Mouse (Mus musculus): ENCODE data around the gene Crkl.

Crkl gene

DNA sequence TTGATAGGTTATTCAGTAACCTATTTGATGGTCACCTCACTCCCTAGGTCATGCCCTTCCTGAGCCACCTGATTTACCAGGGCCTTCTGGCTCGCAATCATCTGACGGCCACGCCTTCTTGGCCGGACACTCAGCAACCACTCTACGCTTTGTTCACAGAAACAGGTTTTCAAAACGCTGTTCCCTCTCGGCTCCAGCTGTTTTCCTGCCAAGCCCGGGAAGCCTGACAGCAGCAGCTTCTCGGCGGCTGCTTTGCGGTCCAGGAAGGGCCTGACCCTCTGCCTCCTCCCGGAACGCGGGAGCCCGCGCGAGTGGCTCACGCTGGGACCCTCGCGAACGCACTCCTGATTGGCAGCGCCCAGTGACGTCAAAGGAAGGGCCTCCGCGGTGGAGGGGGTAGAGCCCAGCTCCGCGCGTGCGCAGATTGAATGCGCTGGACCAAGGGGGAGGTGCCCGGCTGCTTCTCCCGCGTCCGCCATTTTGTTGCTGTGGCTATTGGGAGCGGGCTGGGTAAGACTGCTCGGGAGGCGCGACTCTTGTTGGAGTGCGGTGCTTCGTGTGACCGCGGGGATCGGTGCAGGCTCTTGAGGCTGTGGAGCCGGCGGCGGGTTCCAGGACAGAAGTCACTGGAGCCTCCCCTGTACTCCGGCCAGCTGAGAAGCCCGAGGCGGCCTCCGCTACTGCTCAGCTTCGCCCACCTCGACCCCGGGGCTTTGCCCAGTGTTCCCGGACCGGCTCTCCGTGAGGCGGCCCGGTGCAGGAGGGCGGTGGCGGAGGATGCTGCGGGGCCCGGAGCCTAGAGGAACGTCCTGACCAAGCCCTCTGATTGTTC lies at the start of gene Crkl:
Gene Crkl, plus strand, starts transcription at position 447 of the 832 bp plus-strand sequence.
- peak; percentile 97 for DNase-seq (ENCODE audit: low read depth)

DNA sequence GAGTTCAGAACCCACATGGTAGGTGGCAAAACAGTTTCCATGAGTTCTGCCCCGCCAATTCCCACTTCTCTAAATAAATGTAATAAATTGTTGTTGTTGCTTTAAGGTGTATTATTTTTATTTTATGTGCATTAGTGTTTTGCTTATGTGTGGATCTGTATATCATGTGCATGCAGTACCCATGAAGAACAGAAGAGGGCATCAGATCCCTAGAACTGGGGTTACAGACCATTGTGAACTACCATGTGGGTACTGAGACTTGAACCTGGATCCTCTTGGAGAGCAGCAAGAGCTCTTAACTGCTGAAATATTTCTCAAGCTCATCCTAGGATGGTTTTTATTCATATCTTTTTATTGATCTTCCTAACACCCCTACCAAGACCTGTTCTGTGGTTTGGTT lies 48.9 kb upstream of the Crkl start:
- DNase-seq (ENCODE audit: low read depth), result peak; percentile 81

DNA sequence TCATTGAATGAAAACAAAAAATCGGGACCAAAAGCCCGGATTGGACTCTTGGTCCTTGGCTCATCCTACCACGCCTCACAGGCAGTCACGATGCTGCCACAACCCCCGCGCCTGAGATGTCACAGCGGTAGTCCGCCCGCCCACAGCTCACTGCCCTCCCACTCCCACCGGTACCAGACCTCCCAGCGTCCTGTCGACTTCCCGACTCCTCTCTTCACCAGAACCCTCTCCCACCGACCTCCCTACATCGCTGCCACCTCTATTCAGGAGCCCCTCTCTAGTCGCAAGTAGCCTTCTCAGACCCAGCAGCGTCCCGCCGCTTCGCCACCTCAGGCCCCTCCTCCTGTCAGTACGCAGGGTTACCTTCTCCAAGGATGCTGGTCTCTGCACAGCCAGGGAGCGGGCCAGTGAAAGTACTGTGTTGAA lies 46.5 kb upstream of the Crkl start:
- peak; percentile 55 for DNase-seq (ENCODE audit: low read depth)

DNA sequence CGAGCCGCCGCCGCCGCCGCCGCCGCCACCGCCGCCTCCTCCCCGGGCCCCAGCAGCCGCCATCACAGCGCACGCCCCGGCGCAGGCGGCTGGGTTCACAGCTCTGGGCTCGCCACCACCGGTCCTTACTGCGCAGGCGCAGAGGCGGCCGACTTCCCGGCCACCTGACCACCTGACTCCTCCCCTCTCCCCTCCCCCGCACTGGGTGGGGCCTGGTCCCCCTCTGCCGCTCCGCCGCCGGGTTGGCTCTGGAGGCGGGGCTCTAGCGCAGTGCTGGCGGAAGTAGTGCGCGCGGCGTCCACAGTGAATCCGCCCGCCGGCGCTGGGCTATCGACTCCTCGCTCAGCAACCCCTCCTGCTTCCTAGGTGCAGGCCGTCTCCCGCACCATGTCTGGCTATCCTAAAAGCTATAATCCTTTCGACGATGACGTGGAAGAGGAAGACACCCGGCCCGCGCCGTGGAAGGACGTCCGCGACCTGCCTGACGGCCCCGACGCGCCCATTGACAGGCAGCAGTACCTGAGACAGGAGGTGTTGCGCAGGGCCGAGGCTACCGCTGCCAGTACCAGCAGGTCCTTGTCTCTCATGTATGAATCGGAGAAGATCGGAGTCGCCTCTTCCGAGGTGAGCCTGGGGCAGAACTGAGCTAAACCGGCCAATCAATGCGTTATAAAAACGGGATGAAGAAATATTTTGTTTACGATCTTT lies 45.9 kb upstream of the Crkl start, which contains the start of the genes Snap29 and Pi4ka:
Gene Snap29, plus strand, starts transcription at position 251 of the 708 bp plus-strand sequence.
Gene Pi4ka, minus strand, starts transcription at position 579 of the 708 bp plus-strand sequence.
- peak; percentile 96 for DNase-seq (ENCODE audit: low read depth)

DNA sequence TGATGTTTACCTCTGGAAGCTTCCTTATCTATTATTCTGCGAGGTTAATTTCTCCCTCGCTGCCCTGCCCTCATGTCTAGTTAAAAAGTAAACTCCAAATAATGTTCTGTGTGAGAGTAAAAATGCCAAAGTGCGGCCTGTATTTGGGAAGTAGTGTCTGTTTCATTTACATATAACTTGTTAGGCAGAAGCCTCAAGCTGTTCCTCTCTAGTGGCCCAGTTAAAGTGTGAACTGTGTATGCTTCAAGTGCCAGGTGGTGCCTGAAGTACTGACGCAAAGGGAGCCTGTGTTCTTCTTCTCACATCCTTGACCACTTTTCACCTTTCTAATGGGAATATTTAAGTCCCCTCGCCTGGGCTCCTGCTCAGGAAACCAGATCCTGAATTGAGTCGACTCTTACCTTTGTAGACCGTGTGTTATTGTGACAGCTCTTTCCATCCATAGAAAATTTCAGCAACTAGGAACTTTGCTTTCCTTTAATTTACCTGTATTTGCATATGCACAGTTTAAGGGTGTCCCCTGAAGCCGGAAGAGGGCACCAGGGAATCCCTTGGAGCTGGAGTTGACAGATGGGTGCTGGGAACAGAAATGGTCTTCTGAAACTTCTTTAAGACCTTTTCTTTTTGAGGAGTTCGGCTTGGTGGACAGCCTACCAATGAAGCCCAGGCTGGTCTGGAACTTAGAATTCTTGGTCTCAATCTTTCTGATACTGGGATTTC lies 45.1 kb upstream of the Crkl start:
- peak; percentile 35 for DNase-seq (ENCODE audit: low read depth)

DNA sequence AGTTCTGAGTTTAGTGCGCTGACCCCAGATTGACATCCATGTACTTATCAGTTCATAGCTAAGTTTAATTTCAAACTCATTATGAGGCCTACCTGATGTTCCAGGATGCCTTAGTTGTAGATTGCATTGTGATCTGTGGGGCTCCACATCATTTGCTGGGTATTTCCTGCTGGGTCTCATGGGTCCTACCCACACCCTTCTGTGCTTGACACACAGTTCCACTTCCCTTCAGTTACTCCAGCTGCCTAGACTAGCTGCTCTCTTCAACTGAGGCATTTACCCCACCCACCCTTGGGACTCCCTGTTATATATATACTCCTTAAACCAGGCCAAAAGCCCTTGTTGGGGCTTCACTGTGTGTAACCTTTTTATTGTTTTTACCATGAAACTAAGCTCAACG lies 42.7 kb upstream of the Crkl start:
- no peak for DNase-seq (ENCODE audit: low read depth)

DNA sequence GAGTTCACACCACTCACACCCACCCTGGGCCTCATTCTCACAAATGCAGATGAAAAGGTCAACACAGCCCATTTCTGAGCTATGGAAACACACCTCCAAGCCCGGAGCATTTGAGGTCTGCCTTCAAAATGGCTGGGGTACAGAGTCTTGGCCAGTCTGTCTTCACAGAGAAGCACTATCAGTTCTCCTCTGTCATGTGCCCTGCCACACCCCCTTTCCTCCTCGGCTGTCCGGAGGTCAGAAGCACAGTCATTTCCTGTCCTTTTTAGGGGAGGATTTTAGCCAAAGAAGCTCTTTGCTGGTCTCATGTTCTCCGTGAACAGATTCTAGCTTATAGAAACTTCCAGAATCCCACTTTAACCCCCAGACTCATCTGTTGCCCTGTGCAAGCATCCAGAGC lies 41.6 kb upstream of the Crkl start:
- DNase-seq (ENCODE audit: low read depth), result peak; percentile 86

DNA sequence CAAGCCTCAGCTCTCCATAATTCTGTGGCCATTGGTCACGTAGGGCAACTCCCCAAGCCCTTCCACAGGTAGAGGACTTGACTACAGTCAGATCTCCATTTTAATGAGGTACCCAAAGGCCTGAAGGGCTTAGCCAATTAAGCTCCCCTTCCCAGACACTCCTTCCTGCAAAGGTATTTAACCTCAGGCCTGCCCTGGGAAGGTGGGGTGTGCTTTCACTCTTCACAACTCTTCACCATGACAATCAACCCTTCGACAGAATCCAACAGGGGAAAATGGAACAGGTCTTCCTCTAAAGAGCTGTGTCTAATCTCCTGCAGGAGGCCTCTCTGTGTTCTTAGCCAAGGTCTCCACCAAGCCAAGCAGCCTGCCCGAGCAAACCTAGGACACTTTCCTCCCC lies 28.8 kb upstream of the Crkl start:
- DNase-seq (ENCODE audit: low read depth), result no peak

DNA sequence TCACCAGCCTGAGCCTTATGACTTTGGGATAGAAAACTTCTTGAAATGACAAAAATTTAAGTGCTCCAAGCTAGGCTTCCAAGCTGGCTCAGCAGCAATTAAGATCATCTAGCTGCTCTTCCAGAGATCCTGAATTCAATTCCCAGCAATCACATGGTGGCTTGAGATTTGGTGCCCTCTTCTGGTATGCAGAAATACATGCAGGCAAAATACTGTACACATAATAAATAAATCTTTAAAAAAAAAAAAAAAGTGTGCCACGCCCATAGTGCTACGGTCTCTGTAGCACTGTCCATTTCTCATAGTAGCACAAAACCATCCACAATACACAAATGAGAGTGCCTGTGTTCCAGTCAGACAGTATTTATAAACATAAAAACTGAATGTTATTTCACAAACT lies 19.2 kb upstream of the Crkl start:
- DNase-seq (ENCODE audit: low read depth), result peak; percentile 68

DNA sequence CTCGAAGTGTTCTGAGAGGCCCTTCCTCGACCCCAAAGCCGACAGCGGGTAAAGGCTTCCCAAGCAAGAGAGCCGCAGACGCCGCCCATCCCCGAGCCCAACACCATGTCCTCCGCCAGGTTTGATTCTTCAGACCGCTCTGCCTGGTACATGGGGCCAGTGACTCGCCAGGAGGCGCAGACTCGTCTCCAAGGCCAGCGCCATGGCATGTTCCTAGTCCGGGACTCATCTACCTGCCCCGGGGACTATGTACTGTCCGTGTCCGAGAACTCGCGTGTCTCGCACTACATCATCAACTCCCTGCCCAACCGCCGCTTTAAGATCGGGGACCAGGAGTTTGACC lies 557 bp downstream of the Crkl start:
- no peak for DNase-seq (ENCODE audit: low read depth)

DNA sequence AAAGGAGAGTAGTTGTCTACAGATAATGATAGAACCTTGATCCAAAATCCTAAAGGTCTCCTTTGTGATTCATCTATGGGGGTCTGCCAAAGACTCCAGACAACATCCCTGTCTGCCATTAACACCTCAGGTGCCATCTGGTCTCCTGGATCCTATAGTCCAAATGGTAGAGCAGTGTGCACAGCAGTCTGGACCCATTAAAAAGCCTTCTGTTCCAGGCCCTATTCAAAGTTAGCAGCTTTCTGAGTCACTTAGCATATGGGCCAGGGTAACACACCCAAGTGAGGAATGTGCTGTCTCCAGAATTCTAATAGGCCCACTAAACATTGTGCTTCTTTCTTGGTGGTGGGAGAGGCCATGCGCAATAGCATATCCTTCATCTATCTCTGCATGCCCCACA lies 5.1 kb downstream of the Crkl start:
- no peak for DNase-seq (ENCODE audit: low read depth)

DNA sequence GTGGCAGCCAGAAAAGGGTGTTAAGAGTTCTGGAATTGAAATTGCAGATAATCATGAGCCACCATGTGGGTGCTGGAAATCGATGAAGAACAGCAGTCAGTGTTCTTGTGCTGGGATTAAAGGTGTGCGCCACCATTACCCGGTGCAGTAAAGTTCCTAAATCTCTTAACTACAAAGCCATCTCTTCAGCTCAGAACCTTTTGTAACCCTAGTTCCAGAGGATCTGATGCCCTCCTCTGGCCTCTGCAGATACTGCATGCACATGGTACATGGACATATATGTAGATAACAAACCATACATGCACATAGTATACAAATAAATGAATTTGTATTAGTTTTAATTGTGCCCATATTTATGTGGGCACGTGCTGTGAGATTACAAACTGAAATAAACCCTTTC lies 8.5 kb downstream of the Crkl start:
- DNase-seq (ENCODE audit: low read depth), result peak; percentile 71

DNA sequence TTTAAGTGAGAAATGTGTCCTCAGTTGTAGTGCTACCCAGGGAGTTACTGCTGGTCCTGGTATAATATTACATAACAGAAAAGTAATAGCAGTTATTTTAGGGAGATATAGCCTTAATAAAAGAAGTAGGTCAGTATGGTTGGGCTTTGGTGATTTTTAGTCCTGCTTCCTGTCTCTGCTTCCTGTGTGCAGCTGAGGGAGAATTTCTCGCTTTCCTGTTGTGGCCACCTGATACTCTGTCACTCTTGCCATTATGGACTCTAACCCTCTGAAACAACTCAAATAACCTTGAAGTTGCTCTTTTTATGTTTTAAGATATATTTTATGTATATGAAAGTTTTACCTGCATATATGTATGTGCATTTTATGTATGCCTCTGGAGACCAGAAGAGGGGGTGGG lies 9.8 kb downstream of the Crkl start:
- peak; percentile 61 for DNase-seq (ENCODE audit: low read depth)

DNA sequence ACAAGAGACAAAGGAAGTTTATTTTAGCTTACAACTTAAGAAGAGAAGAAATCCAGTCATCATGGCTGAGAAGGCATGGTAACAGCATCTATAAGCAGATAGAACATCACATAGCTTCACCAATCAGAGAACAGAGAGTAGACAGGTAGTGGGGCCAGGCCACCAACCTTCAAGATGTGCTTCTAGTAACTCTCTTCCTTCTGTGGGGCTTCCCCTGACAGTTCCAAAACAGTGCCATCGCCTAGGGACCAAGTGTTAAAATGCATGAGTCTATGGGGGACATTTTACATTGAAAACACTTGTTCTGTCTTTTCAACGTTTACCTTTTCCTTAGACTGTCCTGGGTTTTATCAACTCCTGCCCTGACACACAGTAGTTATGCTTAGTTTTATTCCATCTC lies 11.4 kb downstream of the Crkl start:
- DNase-seq (ENCODE audit: low read depth), result no peak

DNA sequence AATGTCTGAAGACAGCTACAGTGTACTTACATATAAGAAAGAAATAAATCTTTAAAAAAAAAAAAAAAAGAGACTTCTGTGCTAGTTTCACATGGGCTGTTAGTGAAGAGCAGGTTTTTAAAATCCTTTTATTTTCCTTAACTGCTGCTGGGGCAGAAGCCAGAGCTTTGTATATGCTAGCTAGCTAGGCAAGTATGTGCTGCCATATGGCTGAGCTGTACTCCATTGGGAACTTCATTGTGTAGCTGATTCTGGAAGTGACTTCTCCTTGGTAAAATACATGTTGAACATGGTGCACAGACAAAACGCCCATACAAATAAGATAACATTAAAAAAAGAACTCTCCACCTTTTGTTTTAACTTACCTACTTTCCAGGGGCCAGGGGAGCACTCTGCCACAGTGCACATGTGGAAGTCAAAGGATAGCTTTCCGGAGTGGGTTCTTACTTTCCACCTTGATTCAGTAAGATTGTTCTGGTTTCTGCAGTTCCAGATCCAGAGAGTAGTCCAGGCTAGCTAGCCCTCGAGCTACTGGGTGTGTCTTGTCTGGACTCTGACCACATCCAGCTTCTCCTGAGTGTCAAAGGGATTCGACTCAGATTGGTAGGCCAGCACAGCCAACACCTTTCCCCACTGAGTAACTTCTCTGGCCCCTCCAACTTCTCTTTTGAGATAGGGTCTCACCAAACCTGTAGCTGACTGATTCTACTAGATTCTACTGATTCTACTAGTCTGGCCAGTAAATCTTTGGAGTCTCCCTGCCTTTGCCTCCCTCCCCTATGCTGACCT lies 15.3 kb downstream of the Crkl start:
- no peak for DNase-seq (ENCODE audit: low read depth)

DNA sequence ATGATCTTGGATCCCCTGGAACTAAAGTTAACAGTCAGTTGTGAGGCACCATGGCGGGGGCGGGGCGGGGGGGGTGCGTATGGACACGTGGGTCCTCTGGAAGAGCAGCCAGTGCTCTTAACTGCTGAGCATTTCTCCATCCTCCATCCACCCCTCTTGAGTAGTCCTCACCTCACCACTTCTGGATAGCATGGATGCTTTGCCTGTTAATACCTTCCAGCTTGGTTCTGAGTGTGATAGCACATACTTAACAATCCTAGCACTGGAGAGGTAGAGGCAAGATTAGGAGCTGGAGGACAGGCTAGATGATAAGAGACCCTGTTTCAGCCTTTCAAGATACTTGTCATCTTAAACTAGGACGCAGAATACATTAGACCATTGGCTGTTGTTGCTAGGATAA lies 20.7 kb downstream of the Crkl start:
- DNase-seq (ENCODE audit: low read depth), result no peak

DNA sequence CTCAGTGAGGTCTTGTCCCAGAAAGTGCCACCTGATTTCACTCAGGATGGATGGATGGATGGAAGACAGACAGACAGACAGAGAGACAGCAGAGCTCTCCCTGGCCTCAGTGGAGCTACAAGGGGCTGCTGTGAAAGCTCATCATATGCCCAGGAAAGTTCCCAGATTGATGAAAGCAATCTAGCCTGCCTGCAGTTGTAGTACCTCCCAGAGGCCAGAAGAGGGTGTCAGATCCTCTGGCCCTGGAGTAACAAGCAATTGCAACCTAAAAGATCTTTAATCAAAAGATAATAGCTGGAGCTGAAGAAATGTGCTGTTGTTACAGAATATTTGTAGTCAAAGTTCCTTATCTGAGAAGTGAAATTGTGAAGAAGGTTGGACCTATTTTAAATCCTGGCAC lies 22.3 kb downstream of the Crkl start:
- peak; percentile 64 for DNase-seq (ENCODE audit: low read depth)

DNA sequence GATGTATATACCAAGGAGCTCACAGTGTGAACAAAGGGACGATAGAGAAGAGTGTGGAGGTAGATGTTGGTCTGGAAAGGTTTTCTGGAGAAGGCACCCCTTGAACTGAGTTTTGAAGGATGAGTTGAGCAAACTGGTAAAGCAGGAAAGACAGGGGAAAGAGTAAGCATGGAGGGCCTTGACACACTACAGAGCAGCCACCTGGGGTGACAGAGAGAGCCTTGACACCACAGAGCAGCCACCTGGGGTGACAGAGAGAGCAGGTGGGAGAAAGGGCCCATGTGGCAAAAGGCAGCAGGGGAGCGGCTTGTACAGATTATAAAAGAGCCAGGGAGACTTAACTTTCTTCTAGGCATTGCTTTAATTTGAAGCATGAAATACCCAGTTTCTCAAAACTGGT lies 23.0 kb downstream of the Crkl start:
- no peak for DNase-seq (ENCODE audit: low read depth)

DNA sequence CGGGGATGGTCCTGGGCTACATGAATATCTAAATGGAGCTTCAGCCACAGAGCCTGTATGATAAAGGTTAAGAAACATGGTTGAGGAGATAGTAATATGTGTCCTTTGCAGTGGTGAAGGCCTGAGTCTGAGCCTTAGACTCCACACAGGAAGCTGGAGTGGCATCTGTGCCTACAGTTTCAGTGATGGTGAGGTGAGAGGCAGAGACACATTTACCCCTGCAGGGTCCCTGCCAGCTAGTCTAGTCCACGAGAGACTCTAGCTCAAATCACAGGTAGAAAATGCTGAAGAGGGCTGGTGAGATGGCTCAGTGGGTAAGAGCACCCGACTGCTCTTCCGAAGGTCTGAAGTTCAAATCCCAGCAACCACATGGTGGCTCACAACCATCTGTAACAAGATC lies 23.5 kb downstream of the Crkl start:
- no peak for DNase-seq (ENCODE audit: low read depth)

DNA sequence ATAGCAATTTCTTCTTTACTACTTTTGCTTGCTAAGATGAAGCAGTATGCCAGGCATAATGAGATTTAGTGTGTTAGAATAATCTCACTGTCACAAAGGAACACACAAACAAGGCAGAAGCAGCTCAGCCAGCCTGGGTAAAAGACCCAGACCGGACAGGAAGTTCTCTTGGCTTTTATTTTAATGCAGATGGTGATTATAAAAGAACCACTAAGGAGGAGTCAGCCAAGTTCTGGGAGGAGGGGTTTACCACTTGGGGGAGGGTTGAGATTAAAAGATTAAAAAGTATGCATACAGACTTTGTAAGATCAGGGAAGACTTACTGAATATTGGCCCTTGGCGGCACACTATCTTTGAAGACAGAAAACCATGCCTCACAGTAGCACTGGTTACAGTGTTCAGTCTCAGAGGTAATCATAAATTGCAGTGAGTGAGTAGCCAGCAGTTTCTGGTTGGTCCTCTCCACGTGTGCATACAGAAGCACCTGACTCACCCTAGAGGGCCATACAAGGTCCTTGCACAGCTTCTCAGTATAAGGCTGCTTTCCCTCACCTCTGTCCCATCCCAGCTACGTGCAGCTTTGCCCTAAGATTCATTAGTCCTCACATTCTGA lies 26.6 kb downstream of the Crkl start:
- DNase-seq (ENCODE audit: low read depth), result peak; percentile 67

DNA sequence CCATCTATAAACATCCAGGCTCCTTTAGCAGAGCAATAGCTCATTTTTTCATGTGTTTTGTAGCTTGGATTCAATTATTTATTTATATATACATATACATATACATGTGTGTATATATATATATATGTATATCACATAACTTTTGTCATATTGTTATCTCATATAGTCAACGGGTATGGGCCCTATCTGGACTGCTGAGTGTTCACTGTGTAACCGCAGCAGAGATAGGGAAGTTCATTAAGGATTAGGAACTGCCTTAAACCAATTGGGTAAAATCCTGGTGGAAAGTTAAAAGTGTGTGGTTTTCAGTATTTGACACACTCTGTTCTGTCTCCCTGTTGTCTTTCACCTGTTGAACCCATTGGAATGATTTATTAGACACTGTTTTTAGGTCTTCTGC lies 29.7 kb downstream of the Crkl start:
- DNase-seq (ENCODE audit: low read depth), result no peak

DNA sequence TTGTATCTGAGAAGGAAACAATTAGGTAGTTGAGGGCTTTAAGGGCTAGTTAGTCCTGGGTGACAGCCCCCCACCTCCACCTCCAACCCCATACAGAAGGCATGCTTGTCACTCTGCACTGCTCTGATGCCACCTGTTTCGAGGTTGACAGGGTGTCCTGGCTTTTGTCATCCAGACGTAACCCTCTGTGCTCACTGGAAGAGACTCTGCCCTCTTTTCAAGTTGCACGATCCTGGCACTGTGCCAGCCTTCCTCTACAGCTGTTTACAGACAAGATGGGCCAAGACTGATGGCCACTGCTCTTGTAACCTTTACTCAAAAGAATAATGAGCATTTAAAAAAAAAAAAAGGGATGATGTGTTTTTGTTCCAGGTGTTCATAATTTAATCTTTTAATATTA lies 34.7 kb downstream of the Crkl start:
- no peak for DNase-seq (ENCODE audit: low read depth)
